Comparison of ENCODE assay signal across 8 mouse cellular contexts in the genomic region with DNA sequence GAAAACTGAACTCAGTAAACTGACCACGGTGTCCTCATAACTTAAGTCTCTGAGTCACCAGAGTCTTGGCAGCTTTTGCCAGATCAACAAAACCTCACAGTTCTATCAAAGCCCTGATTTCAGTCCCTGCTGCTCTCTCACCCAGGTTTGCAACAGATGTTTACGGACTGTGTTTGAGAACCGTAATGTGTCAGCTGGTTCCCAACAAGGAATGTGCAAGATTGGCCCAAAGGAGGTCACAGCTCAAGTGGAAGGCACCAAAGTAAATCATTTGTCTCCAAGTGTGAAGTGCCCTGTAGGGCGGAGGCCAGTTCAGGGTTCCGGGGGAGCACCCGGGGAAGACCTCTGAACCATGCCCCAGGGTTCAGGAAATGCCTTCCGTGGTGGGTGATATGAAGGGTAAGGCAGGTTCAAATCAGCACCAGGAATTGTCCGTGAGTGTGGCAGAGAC. TPM values are rescaled to one million over a fixed set of nuclear protein-coding genes. Genes with fewer than 3 reads are reported as not detected.
DNase-seq lines count a peak whose midpoint lies in the region; ATAC-seq and TF ChIP-seq lines count a peak whose summit lies in the region.
"Had no signal": no experiment of that assay in that cellular context is flagged by ENCODE, and none has a peak within 500 bp of the region (broad histone marks: within the 10 kb centered on the region; RNA-seq: fewer than 3 reads in every experiment).

No protein-coding gene starts in this region.

- H3K36me3 ChIP-seq in heart, embryonic 15.5 days = no peaks in the 10 kb centered on the region

- peaks cover 43% of the 10 kb centered on the region for H3K4me1 ChIP-seq in bone marrow macrophage, adult 2 months (ENCODE audit: control insufficient read depth, insufficient read depth, low read length)
- H3K4me1 ChIP-seq in heart, embryonic 15.5 days (replicated peaks) = peaks cover 34% of the 10 kb centered on the region

- ATAC-seq in heart, embryonic 15.5 days (replicated peaks; ENCODE audit: insufficient number of reproducible peaks, insufficient read depth, low FRiP score, low read depth) = no peak

- no peak overlapping the region for H3K9ac ChIP-seq in heart, embryonic 15.5 days

- TF ChIP-seq CTCF in bone marrow macrophage, adult 2 months (IDR thresholded peaks at IDR 0.05; ENCODE audit: low read depth, low read length) = no peak

- DNase-seq in NIH3T3 (ENCODE audit: low read depth) = peak; percentile 96
- peak; percentile 49 to 82 for DNase-seq in kidney, postnatal 25 days
- peak; percentile 28 for DNase-seq in testis, postnatal 14 days (ENCODE audit: low spot score)
- DNase-seq in right cerebral cortex, adult 18-20 months = no peak
- DNase-seq in layer of hippocampus, postnatal 10 days (ENCODE audit: low spot score in 2 of 2) = no peak

- H3K27me3 ChIP-seq in heart, embryonic 15.5 days = no peaks in the 10 kb centered on the region

- H3K4me3 ChIP-seq in bone marrow macrophage, adult 2 months (ENCODE audit: insufficient read depth, low read length) = no peak overlapping the region
- no peak overlapping the region for H3K4me3 ChIP-seq in heart, embryonic 15.5 days
- H3K4me3 ChIP-seq: megakaryocyte, embryonic 14.5 days had no signal

- peak overlapping the region; percentile 28 for H3K27ac ChIP-seq in bone marrow macrophage, adult 2 months (ENCODE audit: insufficient read depth, low read depth, low read length)
- H3K27ac ChIP-seq in heart, embryonic 15.5 days = peak overlapping the region; percentile 87

- no peak for TF ChIP-seq POLR2A in bone marrow macrophage, adult 2 months (IDR thresholded peaks at IDR 0.05; ENCODE audit: borderline replicate concordance, low read depth, low read length)

- H3K9me3 ChIP-seq in heart, embryonic 15.5 days (replicated peaks) = no peaks in the 10 kb centered on the region
- H3K9me3 ChIP-seq: megakaryocyte, embryonic 14.5 days had no signal

- H3K4me2 ChIP-seq in heart, embryonic 15.5 days = peak overlapping the region; percentile 24; the same call in 1 of the 2 replicates

- 52% methylated on average over 8 of the region's 8 CpGs for WGBS in heart, embryonic 15.5 days

RNA-seq across cellular contexts. Expression of gene Kdm7a, which starts 36.9 kb away (rescaled TPM):
- polyA plus RNA-seq in bone marrow macrophage, adult 2 months (2012; ENCODE audit: insufficient read depth, insufficient read length, missing spikeins) = 26.3 and 29.3 TPM in 2 replicates
- 4.6 and 5.4 TPM in 2 replicates for polyA plus RNA-seq in heart, embryonic 15.5 days (2015; fragmentation: Nextera tagmentation; extraction: Ambion mirVana)
- 10 to 100 TPM; 17.4 to 17.5 TPM for total RNA-seq in layer of hippocampus, postnatal 10 days (2021)

Comparison
In these comparisons a context has a peak if more than half of its experiments do, and no peak if none do; other contexts are left out.
1. DNase-seq: peak in NIH3T3 (single experiment), kidney, postnatal 25 days (2 of 2) and testis, postnatal 14 days (single experiment); none in right cerebral cortex, adult 18-20 months (single experiment) and layer of hippocampus, postnatal 10 days (0 of 2).